Mouse (Mus musculus) heart, embryonic 14.5 days (tissue): ENCODE measurements around the gene Kif13a. TPM values are rescaled to one million over a fixed set of nuclear protein-coding genes. Genes with fewer than 3 reads are reported as not detected.

Source experiments
- ATAC-seq: fragments of 200-750 bp; cut with Nextera tagmentation; 2 replicates; pipeline ENCODE4 v1.8.0; 2017; ENCODE audit warnings: low read depth, moderate TSS enrichment; ENCODE audit not compliant: insufficient number of reproducible peaks, insufficient read depth, low FRiP score
- H3K27ac ChIP-seq, 2 experiments: fragments of 200-500 bp in 1 of 2; fragments of 300-500 bp in 1 of 2; sonication (generic) in 1 of 2; replicated peaks in 1 of 2; 2 replicates each; pipeline ENCODE4 v1.5.1; 2012 to 2014; ENCODE audit warnings: low read depth in 2 of 2, low read length in 2 of 2, control low read depth in 1 of 2, mild to moderate bottlenecking in 1 of 2, mixed read lengths in 1 of 2; ENCODE audit not compliant: control insufficient read depth in 1 of 2, insufficient read depth in 1 of 2
- H3K27me3 ChIP-seq: fragments of 300-500 bp; sonication (generic); 2 replicates; pipeline ENCODE4 v1.6.1; 2014; ENCODE audit warnings: mild to moderate bottlenecking, low read length, control low read depth; ENCODE audit not compliant: control insufficient read depth, insufficient read depth
- H3K36me3 ChIP-seq: fragments of 300-500 bp; sonication (generic); 2 replicates; pipeline ENCODE4 v1.6.1; 2014; ENCODE audit warnings: mild to moderate bottlenecking, control low read depth, low read length, mixed read lengths; ENCODE audit not compliant: control insufficient read depth, insufficient read depth
- H3K4me1 ChIP-seq, 2 experiments: fragments of 200-500 bp in 1 of 2; fragments of 300-500 bp in 1 of 2; sonication (generic) in 1 of 2; 2 replicates each; pipeline ENCODE4 v1.6.1; 2012 to 2014; ENCODE audit warnings: low read length in 2 of 2, control low read depth in 1 of 2, mixed read lengths in 1 of 2; ENCODE audit not compliant: control insufficient read depth in 2 of 2, insufficient read depth in 2 of 2
- H3K4me2 ChIP-seq: fragments of 300-500 bp; sonication (generic); 2 replicates; pipeline ENCODE4 v1.6.1; 2014; ENCODE audit warnings: mild to moderate bottlenecking, low read length
- H3K4me3 ChIP-seq, 2 experiments: fragments of 200-500 bp in 1 of 2; fragments of 300-500 bp in 1 of 2; sonication (generic) in 1 of 2; 2 replicates each; pipeline ENCODE4 v1.5.1; 2012 to 2014; ENCODE audit warnings: low read length in 2 of 2, mild to moderate bottlenecking in 2 of 2, control low read depth in 1 of 2, low read depth in 1 of 2, moderate library complexity in 1 of 2; ENCODE audit not compliant: control insufficient read depth in 1 of 2, insufficient read depth in 1 of 2
- H3K9ac ChIP-seq: fragments of 300-500 bp; sonication (generic); 2 replicates; pipeline ENCODE4 v1.6.1; 2014; ENCODE audit warnings: mild to moderate bottlenecking, low read length
- H3K9me3 ChIP-seq: fragments of 300-500 bp; sonication (generic); 2 replicates; pipeline ENCODE4 v1.6.1; 2016; ENCODE audit warnings: low read length, control low read depth; ENCODE audit not compliant: control insufficient read depth
- WGBS: fragments of 180-500 bp; shearing (Covaris S2); extraction: QIAGEN DNeasy Blood & Tissue Kit; methylation state at CpG from one replicate; pipeline ENCODE4 v1.1.7; 2014; 5-methylcytosine and 5-hydroxymethylcytosine counted together
- polyA plus RNA-seq: library from polyadenylated mRNA; unstranded; fragments of >200 nt; fragmentation: Nextera tagmentation; extraction: Ambion mirVana; gene quantifications from 2 replicates; pipeline ENCODE4 v1.2.1, GENCODE M21; 2014

Gene Kif13a
- polyA plus RNA-seq, 1 experiment from 2014 or later = 47.8 TPM

DNA sequence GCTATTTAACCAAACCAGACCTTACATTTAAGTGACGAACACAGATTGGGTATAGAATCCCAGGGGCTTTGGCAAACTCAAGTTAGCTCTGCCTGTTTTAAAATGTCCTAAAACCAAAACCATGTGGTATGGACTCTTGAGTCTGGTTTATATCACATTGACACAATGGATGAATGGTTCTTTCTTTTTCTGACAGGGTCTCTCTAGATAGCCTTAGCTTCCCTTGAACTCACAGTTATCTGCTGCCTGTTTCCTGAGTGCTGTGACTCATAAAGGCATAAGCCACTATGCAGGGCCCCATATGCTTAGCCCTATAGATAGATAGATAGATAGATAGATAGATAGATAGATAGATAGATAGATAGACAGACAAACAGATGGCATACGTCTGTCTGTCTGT is 142.8 kb downstream of the Kif13a start:
- Histone ChIP-seq H3K4me2 (no peak overlapping the region), H3K9me3 (no peaks in the 10 kb centered on the region), H3K27ac (no peak overlapping the region), H3K9ac (no peak overlapping the region), H3K4me1 (peaks cover 4 to 8% of the 10 kb centered on the region in 2 experiments; a peak in 3 of 4 replicates), H3K27me3 (no peaks in the 10 kb centered on the region), H3K36me3 (peaks cover 81% of the 10 kb centered on the region), H3K4me3 (no peak overlapping the region)
- no peak for ATAC-seq
- 69% methylated on average over 2 of the region's 2 CpGs for WGBS

DNA sequence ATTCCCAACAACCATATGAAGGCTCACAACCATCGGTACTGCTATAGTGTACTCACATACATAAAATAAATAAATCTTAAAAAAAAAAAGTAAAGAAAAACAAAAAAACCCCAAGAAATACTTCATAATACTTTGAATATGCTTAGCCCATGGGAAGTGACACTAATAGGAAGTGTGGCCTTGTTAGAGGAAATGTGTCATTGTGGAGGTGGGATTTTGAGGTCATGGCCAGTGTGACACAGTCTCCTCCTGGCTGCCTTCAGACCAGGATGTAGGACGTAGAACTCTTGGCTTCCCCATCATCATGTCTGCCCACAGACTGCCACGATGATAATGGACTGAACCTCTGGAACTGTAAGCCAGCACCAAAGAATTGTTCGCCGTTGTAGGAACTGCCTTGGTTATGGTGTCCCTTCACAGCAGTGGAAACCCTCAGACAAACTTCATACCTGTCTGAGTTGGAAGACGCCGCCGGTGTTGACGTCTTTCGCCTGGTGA is 143.6 kb downstream of the Kif13a start:
- Histone ChIP-seq H3K4me3 (no peak overlapping the region), H3K4me1 (peaks cover 4 to 8% of the 10 kb centered on the region in 2 experiments; a peak in 3 of 4 replicates), H3K9me3 (no peaks in the 10 kb centered on the region), H3K27ac (no peak overlapping the region), H3K9ac (no peak overlapping the region), H3K27me3 (no peaks in the 10 kb centered on the region), H3K4me2 (no peak overlapping the region), H3K36me3 (peaks cover 84% of the 10 kb centered on the region)
- ATAC-seq = no peak
- 93% methylated on average over 10 of the region's 10 CpGs for WGBS

DNA sequence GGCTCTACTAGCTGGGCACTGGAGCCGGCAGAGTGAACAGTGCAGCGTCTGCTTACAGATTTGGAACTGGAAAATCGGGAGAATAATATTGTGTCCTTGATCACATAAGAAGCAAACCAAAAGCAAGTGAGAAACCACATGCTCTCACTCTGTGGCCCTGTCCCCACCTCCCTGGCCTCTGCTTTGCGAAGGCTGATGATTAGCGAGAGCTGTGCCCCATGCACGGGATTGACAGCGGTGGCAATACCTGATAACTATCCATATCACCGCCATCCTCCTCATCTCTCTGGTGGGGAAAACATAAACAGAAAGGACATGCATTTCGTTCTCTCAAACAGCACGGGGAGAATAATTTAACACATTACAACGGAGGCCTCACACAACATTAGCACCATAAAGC is 149.3 kb downstream of the Kif13a start:
- no peak overlapping the region for H3K9ac ChIP-seq
- no peak overlapping the region for H3K4me2 ChIP-seq
- H3K36me3 ChIP-seq = peaks cover 89% of the 10 kb centered on the region
- ATAC-seq = no peak
- WGBS = 87% methylated on average over 11 of the region's 11 CpGs
- H3K4me1 ChIP-seq = 0 out of 4 replicates have a peak, but pooled peaks cover 0 to 2% of the 10 kb centered on the region in 2 experiments
- no peak overlapping the region for H3K27ac ChIP-seq
- H3K9me3 ChIP-seq = no peaks in the 10 kb centered on the region
- H3K27me3 ChIP-seq = no peaks in the 10 kb centered on the region
- no peak overlapping the region for H3K4me3 ChIP-seq

DNA sequence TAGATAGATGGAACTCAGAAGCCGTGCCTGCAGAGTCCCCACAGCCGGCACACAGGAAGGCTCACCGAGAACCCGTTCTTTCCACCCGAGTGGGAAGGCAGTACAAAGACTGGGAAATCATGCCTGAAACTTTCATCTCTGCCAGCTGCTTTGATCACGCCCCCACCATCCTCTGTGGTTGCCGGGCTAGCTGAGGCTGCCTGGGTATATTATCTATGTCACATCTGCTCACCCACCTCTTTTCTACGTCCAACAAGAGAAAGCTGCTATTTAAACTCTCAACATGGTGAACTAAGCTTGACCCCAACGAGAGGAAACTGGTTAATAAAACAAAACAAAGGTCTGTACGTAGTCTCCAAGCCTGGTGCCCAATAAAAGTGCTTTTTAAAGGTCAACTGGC is 149.8 kb downstream of the Kif13a start:
- 72% methylated on average over 10 of the region's 10 CpGs for WGBS
- Histone ChIP-seq H3K27me3 (no peaks in the 10 kb centered on the region), H3K4me2 (no peak overlapping the region), H3K9ac (no peak overlapping the region), H3K4me3 (no peak overlapping the region), H3K27ac (no peak overlapping the region), H3K4me1 (0 out of 4 replicates have a peak, but pooled peaks cover 0 to 2% of the 10 kb centered on the region in 2 experiments), H3K36me3 (peaks cover 89% of the 10 kb centered on the region), H3K9me3 (no peaks in the 10 kb centered on the region)
- no peak for ATAC-seq

DNA sequence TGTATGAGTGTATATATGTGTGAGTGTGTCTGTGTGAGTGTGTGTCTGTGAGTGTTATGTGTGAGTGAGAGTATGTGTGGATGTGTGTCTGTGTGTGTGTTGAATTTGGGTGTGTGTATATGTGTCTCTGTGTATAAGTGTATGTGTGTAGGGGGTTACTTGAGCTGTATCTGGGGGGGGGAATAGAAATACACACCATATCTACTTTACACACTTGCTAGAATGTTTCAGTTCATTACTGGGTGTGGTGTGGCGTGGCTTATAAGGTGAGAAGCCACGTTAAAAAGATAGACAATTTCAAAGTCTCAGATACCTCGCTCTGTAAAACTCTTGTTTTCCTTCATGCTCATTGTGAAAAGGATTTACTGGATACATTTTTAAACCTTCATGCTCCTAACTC is 152.2 kb downstream of the Kif13a start:
- no peaks in the 10 kb centered on the region for H3K27me3 ChIP-seq
- H3K36me3 ChIP-seq = peaks cover 89% of the 10 kb centered on the region
- no peak overlapping the region for H3K27ac ChIP-seq
- H3K9ac ChIP-seq = no peak overlapping the region
- no peak overlapping the region for H3K4me2 ChIP-seq
- 86% methylated on average over 3 of the region's 3 CpGs for WGBS
- no peaks in the 10 kb centered on the region for H3K9me3 ChIP-seq
- H3K4me1 ChIP-seq = 0 out of 4 replicates have a peak, but pooled peaks cover 0 to 2% of the 10 kb centered on the region in 2 experiments
- H3K4me3 ChIP-seq = no peak overlapping the region
- no peak for ATAC-seq

DNA sequence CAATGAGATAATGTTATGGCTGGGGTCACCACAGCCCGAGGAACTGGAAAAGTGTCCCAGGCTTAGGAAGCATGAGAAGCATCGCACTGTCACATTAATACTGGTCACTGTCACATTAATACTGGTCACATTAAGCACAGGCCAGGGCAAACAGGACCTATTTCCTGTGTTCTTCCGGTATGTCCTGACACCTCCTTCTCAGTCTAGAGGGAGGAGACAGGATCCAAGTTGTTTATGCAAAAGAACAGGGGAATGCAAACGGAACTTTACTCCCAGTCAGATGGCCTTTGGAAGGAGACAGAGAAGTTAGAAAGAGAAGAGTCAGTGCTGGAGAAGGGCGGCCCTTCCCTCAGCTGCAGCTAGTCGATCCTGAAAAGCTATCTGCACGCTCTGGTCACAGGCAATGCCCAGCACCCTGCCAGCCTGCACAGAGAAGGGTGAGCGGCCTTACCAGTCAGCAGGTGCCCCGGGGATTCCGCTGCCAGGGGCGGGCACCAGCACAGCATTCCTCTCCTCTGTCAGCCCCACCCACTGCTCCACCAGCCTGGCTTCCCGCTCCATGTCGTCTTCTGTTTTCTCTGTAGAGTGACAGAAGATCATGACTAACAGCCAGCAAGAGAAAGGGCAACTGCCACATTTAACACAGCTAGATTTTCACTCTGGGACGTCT is 152.9 kb downstream of the Kif13a start:
- H3K27me3 ChIP-seq = no peaks in the 10 kb centered on the region
- no peak overlapping the region for H3K27ac ChIP-seq
- no peak overlapping the region for H3K4me2 ChIP-seq
- H3K4me3 ChIP-seq = no peak overlapping the region
- ATAC-seq = no peak
- H3K4me1 ChIP-seq = 0 out of 4 replicates have a peak, but pooled peaks cover 0 to 2% of the 10 kb centered on the region in 2 experiments
- peaks cover 92% of the 10 kb centered on the region for H3K36me3 ChIP-seq
- no peak overlapping the region for H3K9ac ChIP-seq
- no peaks in the 10 kb centered on the region for H3K9me3 ChIP-seq
- WGBS = 63% methylated on average over 14 of the region's 14 CpGs

DNA sequence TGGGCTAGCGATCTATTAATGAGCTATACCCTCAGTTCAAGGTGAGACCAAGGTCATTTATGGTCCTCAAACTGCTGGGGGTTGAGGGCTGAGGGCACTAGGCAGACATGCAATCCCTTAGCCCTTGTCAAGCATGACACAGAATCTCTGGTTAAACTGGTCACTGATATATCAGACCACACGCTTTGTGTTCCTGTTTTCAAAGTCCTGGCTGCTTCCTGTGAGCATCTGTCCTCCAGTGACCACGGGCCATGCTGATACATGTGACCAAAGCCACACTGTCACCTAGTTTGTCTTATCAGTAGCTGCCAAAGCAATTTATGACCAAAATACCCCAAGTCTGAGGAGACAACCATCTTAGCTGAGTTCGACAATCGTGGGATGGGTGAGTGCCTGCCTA is 154.7 kb downstream of the Kif13a start:
- peaks cover 92% of the 10 kb centered on the region for H3K36me3 ChIP-seq
- H3K4me1 ChIP-seq = 0 out of 4 replicates have a peak, but pooled peaks cover 0 to 2% of the 10 kb centered on the region in 2 experiments
- H3K9ac ChIP-seq = no peak overlapping the region
- H3K4me3 ChIP-seq = no peak overlapping the region
- no peaks in the 10 kb centered on the region for H3K9me3 ChIP-seq
- no peaks in the 10 kb centered on the region for H3K27me3 ChIP-seq
- H3K4me2 ChIP-seq = no peak overlapping the region
- WGBS = 81% methylated on average over 5 of the region's 5 CpGs
- ATAC-seq = no peak
- no peak overlapping the region for H3K27ac ChIP-seq
